Mouse (Mus musculus) lung, embryonic 16.5 days (tissue): ENCODE data around the gene Tpst2. TPM values are rescaled to one million over a fixed set of nuclear protein-coding genes. Genes with fewer than 3 reads are reported as not detected.

Experiments used
- ATAC-seq: fragments of 200-750 bp; cut with Nextera tagmentation; 2 replicates; pipeline ENCODE4 v1.8.0; 2017; ENCODE audit warnings: low read depth, mild to moderate bottlenecking, moderate library complexity
- H3K27ac ChIP-seq: fragments of 300-500 bp; sonication (generic); 2 replicates; pipeline ENCODE4 v1.5.1; 2014; ENCODE audit warnings: mild to moderate bottlenecking, control low read depth, low read length
- H3K27me3 ChIP-seq: fragments of 300-500 bp; sonication (generic); 2 replicates; pipeline ENCODE4 v1.6.1; 2014; ENCODE audit warnings: low read depth, low read length, mixed read lengths; ENCODE audit not compliant: control insufficient read depth, insufficient read depth
- H3K36me3 ChIP-seq: fragments of 300-500 bp; sonication (generic); 2 replicates; pipeline ENCODE4 v1.6.1; 2014; ENCODE audit warnings: low read length; ENCODE audit not compliant: control insufficient read depth, insufficient read depth
- H3K4me1 ChIP-seq: fragments of 300-500 bp; sonication (generic); replicated peaks from 2 replicates; pipeline ENCODE4 v1.6.1; 2014; ENCODE audit warnings: low read length, mixed read lengths; ENCODE audit not compliant: control insufficient read depth, insufficient read depth
- H3K4me2 ChIP-seq: fragments of 300-500 bp; sonication (generic); 2 replicates; pipeline ENCODE4 v1.6.1; 2014; ENCODE audit warnings: low read depth, low read length, control low read depth
- H3K4me3 ChIP-seq: fragments of 300-500 bp; sonication (generic); 2 replicates; pipeline ENCODE4 v1.5.1; 2014; ENCODE audit warnings: mild to moderate bottlenecking, low read length, control low read depth
- H3K9ac ChIP-seq: fragments of 300-500 bp; sonication (generic); 2 replicates; pipeline ENCODE4 v1.6.1; 2014; ENCODE audit warnings: low read length, control low read depth
- H3K9me3 ChIP-seq: fragments of 300-500 bp; sonication (generic); 2 replicates; pipeline ENCODE4 v1.6.1; 2016; ENCODE audit warnings: low read length; ENCODE audit not compliant: control insufficient read depth
- WGBS: fragments of 180-500 bp; shearing (Covaris S2); extraction: QIAGEN DNeasy Blood & Tissue Kit; methylation state at CpG from one replicate; pipeline ENCODE4 v1.1.7; 2014; 5-methylcytosine and 5-hydroxymethylcytosine counted together
- polyA plus RNA-seq: library from polyadenylated mRNA; unstranded; fragments of >200 nt; fragmentation: Nextera tagmentation; extraction: Ambion mirVana; gene quantifications from 2 replicates; pipeline ENCODE4 v1.2.1, GENCODE M21; 2015

The Tpst2 gene
- polyA plus RNA-seq = 66.8 and 67.9 TPM in 2 replicates

DNA sequence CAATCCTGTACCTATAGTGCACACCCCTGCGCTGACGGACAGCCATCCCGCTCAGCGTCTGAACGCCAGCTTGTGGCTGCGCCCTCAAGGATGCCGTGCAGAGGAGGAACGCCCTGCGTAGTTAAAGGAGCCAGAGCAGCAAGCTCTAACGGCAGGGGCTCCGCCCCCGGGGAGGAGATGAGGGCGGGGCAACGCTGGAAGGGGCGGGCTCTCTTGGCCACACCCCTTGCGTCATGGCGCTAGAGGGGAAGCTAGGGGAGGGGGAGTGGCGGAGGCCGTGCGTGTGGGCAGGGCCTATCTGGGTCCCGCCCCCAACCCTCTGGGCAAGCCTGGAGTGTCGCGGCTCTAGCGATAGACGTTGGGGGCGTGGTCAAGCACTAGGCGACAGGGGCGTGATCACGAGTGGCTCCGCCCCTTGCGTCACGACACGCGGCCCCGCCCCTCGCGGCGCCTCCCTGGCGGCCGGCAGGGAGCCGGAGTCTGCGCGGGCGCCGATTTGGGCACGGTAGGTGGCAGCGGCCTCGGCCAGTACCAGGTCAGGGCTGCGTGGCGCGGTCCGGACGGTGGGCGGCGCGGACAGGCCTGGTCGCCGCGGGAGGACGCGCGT lies at the start of gene Tpst2:
Gene Tpst2, plus strand, starts transcription at position 425 of the 607 bp plus-strand sequence.
- WGBS = under 1% methylated on average over 48 of the region's 62 CpGs
- Histone ChIP-seq H3K36me3 (no peaks in the 10 kb centered on the region), H3K4me2 (peak within 1 kb of the TSS; percentile 80), H3K27me3 (no peaks in the 10 kb centered on the region), H3K4me3 (peak within 1 kb of the TSS; percentile 85), H3K9me3 (no peaks in the 10 kb centered on the region), H3K9ac (peak within 1 kb of the TSS; percentile 86), H3K27ac (peak within 1 kb of the TSS; percentile 72), H3K4me1 (peaks cover 15% of the 10 kb centered on the region)
- peak; percentile 98 for ATAC-seq

DNA sequence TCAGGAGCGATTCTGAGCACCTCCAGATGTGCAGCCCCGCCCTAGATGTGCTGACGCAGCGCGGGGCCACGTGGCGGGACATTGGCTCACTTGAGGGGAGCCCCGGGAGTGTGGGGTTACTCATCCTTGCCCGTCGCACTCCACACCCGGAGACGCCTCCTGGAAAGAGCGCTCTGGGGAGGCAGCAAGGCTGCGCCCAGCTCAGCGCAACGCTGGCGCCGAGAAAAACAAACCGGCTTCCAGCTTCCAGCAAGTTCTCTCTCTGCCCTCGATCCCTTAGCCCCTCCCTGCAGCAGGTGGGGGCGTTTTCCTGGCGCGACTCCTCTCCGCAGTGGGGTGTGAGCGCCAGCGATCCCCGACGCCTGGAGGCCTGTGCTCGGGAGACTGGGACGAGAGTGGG lies 49.1 kb upstream of the Tpst2 start:
- ATAC-seq = no peak
- Histone ChIP-seq H3K27me3 (peaks cover 51% of the 10 kb centered on the region), H3K9me3 (no peaks in the 10 kb centered on the region), H3K27ac (no peak overlapping the region), H3K9ac (no peak overlapping the region), H3K4me2 (peak overlapping the region; percentile 40; the same call in 1 of the 2 replicates), H3K4me1 (peaks cover 5% of the 10 kb centered on the region; the same call in 1 of the 2 replicates), H3K4me3 (peak overlapping the region; percentile 8; the same call in 1 of the 2 replicates), H3K36me3 (no peaks in the 10 kb centered on the region)
- WGBS = under 1% methylated on average over 30 of the region's 30 CpGs

DNA sequence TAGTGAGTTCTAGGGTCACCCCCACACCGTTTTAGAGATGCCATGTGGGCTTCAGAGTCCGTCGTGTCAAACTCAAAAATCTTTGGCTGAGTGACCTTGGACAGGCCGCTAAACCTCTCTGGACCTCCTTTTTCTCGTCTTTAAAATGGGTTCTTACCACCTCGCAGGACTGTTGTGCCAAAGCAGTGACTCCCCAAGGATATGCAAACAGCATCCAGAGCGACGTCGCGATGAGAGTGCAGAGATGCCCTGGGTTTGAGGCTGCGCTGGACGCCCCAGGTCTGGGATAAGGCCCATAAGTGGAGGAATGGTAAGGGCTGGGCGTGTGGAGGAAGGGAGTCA lies 48.6 kb upstream of the Tpst2 start:
- H3K27ac ChIP-seq = no peak overlapping the region
- no peak overlapping the region for H3K4me2 ChIP-seq
- H3K4me1 ChIP-seq = peaks cover 5% of the 10 kb centered on the region; the same call in 1 of the 2 replicates
- peaks cover 51% of the 10 kb centered on the region for H3K27me3 ChIP-seq
- H3K9me3 ChIP-seq = no peaks in the 10 kb centered on the region
- ATAC-seq = no peak
- no peak overlapping the region for H3K9ac ChIP-seq
- no peak overlapping the region for H3K4me3 ChIP-seq
- H3K36me3 ChIP-seq = no peaks in the 10 kb centered on the region
- WGBS = 3% methylated on average over 13 of the region's 13 CpGs

DNA sequence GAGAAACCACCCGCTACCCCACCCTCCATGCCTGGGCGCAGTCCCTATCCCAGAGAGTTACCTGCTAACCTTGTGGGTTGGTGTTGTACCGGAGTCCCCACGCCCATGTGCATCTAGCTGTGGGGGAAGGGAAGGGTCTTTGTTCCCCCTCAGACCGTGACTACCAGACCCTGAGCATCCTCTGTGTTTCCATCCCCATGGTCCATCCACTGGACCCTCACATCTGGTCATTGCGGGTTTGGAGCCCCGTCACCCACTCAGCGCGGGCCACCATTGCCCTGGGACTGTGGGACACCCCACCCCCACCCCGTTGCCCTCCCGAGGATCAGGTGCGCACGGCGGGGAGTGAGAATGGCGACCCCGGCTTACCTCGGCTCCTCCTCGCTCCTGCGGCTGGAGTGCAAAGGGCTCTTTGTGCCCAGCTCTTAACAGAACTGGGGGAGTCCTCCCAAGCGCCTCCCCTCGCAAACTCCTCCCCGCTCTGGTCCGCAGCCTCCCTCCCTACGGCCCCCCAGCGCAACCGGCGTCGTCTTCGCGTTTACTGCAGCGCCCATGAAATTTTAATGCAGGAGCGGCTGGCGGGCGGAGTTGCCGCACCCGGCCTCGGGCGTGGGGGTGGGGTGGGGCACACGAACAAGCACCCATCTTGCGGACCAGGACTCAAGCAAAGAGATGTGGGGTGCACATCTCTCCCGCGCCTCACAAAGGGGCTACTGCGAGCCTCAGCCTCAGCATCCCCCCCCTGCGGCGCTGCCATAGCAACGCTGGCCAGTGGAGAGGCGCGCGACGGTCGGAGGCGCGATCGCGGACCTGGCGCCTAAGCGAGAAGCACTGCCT lies 48.0 kb upstream of the Tpst2 start:
- H3K9me3 ChIP-seq = no peaks in the 10 kb centered on the region
- no peaks in the 10 kb centered on the region for H3K36me3 ChIP-seq
- no peak for ATAC-seq
- H3K27me3 ChIP-seq = peaks cover 51% of the 10 kb centered on the region
- no peak overlapping the region for H3K9ac ChIP-seq
- under 1% methylated on average over 57 of the region's 57 CpGs for WGBS
- peak overlapping the region; percentile 27 for H3K4me3 ChIP-seq
- H3K4me1 ChIP-seq = peaks cover 5% of the 10 kb centered on the region; the same call in 1 of the 2 replicates
- H3K4me2 ChIP-seq = peak overlapping the region; percentile 15
- H3K27ac ChIP-seq = no peak overlapping the region

DNA sequence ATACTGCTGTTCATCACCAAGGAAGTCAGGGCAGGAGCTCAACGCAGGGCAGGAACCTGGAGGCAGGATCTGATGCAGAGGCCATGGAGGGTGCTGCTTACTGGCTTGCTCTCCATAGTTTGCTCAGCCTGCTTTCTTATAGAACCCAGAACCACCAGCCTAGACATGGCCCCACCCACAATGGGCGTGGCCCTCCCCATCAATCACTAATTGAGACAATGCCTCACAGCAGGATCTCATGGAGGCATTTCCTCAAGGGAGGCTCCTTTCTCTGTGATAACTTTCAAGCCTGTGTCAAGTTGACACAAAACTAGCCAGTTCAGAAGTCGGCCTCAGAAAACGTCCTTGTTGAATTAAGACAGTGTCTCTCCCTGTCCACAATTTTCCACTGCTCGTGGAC lies 40.7 kb upstream of the Tpst2 start:
- 57% methylated on average over 5 of the region's 5 CpGs for WGBS
- Histone ChIP-seq H3K4me2 (no peak overlapping the region), H3K4me1 (no peaks in the 10 kb centered on the region), H3K27ac (no peak overlapping the region), H3K9ac (no peak overlapping the region), H3K36me3 (no peaks in the 10 kb centered on the region), H3K9me3 (no peaks in the 10 kb centered on the region; the same call in 1 of the 2 replicates), H3K27me3 (no peaks in the 10 kb centered on the region; the same call in 1 of the 2 replicates), H3K4me3 (no peak overlapping the region)
- no peak for ATAC-seq

DNA sequence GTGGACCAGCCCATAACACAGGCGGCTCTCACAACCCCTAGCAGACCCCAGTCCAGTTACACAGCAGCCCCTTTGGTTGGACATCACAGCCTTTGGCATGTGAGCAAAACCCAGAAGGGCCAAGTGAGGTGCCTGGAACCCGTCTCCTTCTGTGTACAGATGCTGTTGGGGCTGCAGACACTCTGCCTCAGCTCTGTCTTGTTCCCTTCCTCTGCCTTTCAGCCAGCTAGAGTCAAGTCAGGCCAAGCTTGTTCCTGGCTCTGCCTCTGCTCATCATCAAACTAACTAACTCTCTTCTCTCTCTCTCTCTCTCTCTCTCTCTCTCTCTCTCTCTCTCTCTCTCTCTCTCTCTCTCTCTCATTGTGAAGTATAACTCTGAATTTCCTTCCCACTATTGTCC lies 39.9 kb upstream of the Tpst2 start:
- H3K9me3 ChIP-seq = no peaks in the 10 kb centered on the region; the same call in 1 of the 2 replicates
- WGBS = 59% methylated on average over 2 of the region's 2 CpGs
- H3K36me3 ChIP-seq = no peaks in the 10 kb centered on the region
- no peaks in the 10 kb centered on the region for H3K4me1 ChIP-seq
- H3K4me2 ChIP-seq = no peak overlapping the region
- H3K9ac ChIP-seq = no peak overlapping the region
- no peak overlapping the region for H3K27ac ChIP-seq
- no peak overlapping the region for H3K4me3 ChIP-seq
- no peak for ATAC-seq
- no peaks in the 10 kb centered on the region; the same call in 1 of the 2 replicates for H3K27me3 ChIP-seq

DNA sequence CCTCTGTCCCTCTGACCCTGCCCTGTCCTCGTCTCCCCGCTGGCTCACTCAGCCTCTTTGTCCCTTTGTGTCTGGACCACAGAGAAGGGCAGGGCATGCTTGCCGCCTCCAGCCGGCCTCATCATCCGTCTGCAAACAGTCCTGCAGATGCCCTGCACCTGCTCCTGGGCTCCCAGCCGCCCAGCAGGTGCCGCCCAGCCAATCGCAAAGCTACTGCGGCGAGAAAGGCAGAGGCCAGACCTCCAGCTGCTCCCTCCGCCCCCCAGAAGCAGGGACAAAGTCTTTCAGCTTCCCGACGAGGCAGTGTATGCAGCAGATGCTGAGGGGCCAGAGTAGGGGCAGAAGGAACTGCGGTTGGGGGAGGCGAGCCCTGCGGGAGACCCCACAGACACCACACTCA lies 39.1 kb upstream of the Tpst2 start:
- H3K4me3 ChIP-seq = no peak overlapping the region
- H3K27me3 ChIP-seq = no peaks in the 10 kb centered on the region; the same call in 1 of the 2 replicates
- H3K4me1 ChIP-seq = no peaks in the 10 kb centered on the region
- ATAC-seq = no peak
- no peaks in the 10 kb centered on the region for H3K36me3 ChIP-seq
- no peak overlapping the region for H3K27ac ChIP-seq
- H3K4me2 ChIP-seq = no peak overlapping the region
- no peaks in the 10 kb centered on the region; the same call in 1 of the 2 replicates for H3K9me3 ChIP-seq
- 0 out of 2 replicates have a peak overlapping the region, but pooled peaks have one; percentile 12 for H3K9ac ChIP-seq
- WGBS = 7% methylated on average over 16 of the region's 16 CpGs

DNA sequence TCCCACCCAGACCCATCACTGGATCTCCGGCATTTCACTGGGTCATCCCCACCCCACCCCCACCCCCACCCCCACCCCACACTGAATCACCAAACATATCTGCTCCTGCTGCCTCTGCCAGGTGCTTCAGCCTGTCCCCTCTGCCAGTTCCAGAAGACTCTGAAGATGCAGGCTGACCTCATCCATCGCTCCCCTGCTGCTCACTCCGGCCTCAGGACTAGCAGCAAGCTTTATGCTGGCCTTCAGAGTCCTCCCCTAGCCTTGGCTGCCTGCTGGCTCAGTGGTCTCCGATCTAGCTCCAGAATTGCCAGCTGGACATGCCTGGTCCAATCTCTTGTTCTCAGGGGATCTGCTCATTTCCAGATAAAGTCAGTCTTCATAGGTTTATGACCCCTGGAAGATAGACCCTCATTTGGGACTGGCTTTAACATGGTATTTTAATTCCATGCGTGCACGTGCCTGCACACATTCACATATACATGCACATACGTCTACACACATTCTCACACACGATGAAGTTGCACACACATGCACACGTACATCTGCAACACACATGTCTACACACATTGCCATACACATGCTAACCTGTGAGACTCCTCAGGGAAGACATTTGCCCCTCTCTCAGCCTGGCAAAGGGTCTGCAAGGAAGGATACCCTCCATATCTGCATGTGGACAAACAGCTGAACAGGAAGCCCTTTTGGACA lies 38.5 kb upstream of the Tpst2 start:
- Histone ChIP-seq H3K4me1 (no peaks in the 10 kb centered on the region), H3K4me3 (no peak overlapping the region), H3K27me3 (no peaks in the 10 kb centered on the region; the same call in 1 of the 2 replicates), H3K9ac (no peak overlapping the region), H3K9me3 (no peaks in the 10 kb centered on the region; the same call in 1 of the 2 replicates), H3K27ac (no peak overlapping the region), H3K36me3 (no peaks in the 10 kb centered on the region), H3K4me2 (no peak overlapping the region)
- WGBS = 52% methylated on average over 9 of the region's 9 CpGs
- no peak for ATAC-seq
